Mouse (Mus musculus): ENCODE measurements around the gene Angel1. TPM values are rescaled to one million over a fixed set of nuclear protein-coding genes. Genes with fewer than 3 reads are reported as not detected.

Gene Angel1
- total RNA-seq, 1 experiment from 2014 or later: 4.6 TPM

DNA sequence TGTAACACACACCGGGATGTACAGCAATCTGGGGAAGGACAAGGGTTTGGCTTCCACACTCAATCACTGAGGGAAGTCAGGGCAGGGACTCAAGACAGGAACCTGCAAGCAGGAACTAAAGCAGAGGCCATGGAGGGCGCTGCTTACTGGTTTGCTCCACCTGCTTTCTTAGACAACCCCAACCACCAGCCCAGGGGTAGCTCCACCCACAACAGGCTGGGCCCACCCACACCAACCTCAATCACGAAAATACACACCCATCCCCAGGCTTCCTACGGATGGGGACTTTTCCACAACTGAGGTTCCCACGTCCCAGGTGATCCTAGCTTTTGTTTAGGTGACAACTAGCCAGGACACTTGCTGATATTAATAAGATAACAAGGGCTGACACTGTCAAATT is 20.4 kb downstream of the Angel1 start:
- no peak for ATAC-seq (replicated peaks; ENCODE audit: low read depth, poor library complexity, severe bottlenecking)

DNA sequence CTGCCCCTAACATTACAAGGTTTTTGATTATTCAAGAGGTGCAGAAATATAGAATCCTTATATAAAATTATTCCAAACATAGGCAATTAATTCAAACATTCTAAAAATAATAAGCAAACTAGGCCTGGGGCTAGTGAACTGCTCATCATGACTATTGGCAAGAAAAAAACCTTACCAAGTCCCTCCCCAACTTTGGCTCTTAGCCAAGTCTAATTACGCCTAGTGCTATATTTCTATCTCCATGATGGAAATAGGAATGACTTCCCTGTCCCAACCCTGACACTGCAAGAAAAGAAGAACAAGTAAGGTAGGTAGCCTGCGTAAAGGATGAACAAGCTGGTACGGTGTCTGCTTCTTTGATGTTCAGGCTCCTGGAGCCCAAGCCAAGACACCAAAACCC is 23.6 kb downstream of the Angel1 start:
- ATAC-seq (replicated peaks; ENCODE audit: low read depth, poor library complexity, severe bottlenecking): no peak

DNA sequence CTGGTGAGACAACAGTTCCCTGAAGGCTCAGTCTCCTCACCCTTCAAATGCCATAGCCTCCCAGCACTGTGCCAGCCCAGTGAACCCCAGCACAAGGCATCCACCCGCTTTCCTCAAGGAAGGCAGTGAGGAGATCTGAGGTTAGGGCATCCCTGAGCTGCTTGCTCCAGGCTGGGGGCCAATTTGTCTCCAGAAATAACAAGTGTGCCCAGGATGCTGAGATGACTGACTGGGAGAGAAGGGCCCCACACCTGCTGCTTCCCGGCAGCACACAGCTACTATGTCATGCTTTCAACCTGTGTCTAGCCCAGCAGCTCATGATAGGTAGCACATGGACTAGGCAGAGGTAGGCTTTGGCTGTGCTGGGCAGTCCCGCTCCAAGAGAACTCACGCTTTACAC is 24.8 kb downstream of the Angel1 start:
- no peak for ATAC-seq (replicated peaks; ENCODE audit: low read depth, poor library complexity, severe bottlenecking)

DNA sequence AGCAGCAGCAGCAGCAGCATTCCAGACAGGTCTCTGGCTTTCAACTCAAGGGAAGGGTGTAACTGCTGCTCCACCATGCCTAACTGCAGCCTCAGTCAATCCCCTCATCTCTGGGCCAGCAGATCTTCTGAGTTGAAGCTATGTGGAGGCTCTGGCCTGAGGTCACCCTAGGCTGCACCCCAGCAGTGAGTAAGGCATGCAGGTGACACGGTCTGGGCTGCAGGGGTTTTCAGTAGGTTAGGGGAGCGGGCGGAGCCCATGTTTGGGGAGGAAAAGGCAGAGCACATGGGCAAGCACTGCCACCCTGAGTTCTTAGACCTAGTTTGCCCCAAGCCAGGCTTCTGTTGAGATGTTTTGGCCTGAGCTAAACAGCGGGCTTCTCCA is 25.3 kb downstream of the Angel1 start:
- ATAC-seq (replicated peaks; ENCODE audit: low read depth, poor library complexity, severe bottlenecking): no peak

- no peak for ATAC-seq (replicated peaks; ENCODE audit: low read depth, poor library complexity, severe bottlenecking)
Measured at GRCm38 (mm10) chr12:86699965-86700926, 26.0 kb downstream of the Angel1 start.

- ATAC-seq (replicated peaks; ENCODE audit: low read depth, poor library complexity, severe bottlenecking): no peak
Measured at GRCm38 (mm10) chr12:86698537-86698936, 27.7 kb downstream of the Angel1 start.

- ATAC-seq (replicated peaks; ENCODE audit: low read depth, poor library complexity, severe bottlenecking): no peak
Measured at GRCm38 (mm10) chr12:86697996-86698395, 28.3 kb downstream of the Angel1 start.

- no peak for ATAC-seq (replicated peaks; ENCODE audit: low read depth, poor library complexity, severe bottlenecking)
Measured at GRCm38 (mm10) chr12:86694441-86694840, 31.8 kb downstream of the Angel1 start.

GRCm38 (mm10) chr12:86693389-86693788 is 32.9 kb downstream of the Angel1 start:
- peak; percentile 26; the same call in 1 of the 2 replicates for ATAC-seq (replicated peaks; ENCODE audit: low read depth, poor library complexity, severe bottlenecking)

DNA sequence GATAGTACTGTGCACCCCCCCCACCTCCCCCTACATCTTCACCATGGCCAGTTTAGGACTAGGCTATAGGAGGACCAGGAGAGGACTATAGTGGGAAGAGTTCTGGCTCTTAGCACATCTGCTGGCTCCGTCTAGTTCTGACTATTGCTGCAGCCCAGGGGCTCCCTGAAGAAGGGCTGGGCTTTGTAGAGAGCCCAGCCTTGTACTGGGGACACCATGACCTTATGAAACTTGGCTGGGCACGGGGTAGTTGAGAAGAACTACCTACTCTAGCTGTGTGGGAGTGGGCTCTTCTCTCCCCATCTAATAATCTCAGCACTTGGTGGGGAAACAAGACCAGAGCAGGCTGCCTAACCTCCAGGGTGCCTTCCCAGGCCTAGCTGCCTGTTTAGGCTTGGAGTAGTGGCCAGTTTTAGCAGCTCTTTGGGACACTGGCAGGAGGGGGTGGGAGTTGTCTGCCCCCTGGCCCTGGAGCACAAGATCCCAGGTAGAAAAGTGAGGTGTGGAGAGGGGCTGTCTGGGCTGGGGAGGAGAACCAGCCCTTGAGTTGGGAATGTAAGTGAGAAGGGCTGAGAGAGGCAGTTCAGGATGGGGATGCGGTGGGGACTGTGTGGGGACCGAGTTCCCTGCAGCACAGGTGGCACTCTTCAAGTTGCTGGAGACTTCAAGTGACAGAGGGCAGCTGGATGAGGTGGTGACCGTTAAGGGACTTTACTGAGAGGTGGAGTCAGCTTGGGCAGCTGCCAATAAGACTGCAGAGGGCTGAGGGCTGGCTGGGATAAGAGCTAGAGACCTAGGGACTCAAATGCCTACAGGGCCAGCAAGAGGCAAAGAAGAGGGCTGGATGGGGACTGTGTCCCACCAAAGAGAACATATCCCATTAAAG is 33.5 kb downstream of the Angel1 start:
- ATAC-seq (replicated peaks; ENCODE audit: low read depth, poor library complexity, severe bottlenecking): no peak

DNA sequence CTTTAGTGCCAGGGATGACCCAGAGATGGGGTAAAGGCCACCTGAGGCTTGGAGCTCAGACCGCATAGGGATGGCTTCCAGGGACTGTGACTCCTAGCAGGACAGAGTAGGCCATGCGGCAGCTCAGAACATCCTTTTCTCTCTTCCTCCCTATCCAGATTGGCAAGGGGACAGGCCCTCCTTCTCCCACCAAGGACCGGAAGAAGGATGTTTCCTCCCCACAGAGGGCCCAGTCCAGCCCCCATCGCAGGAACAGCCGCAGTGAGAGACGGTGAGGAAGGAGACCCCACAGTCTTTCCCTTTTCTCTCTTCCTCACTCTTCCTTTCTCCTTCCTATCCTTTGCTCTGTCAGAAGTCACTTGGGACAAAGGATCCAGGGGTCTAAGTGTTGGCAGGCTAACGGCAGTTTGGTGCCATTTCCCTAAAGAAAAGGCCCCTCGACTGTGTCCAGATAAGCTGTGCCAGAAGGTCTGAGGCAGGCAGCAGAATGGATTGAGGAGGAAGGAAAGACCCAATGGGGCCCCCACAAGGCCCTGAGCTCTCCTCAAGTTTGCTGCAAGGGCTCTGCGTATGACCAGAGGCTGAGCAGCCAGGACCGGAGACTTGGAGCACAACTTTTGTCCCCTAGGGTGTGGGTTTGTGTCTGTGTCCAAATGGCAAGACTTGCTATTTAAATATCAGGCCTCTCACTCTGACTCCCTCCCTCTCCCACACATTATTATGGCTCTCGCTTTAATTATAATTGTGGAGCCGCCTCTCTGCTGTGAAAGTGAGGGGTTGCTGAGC is 35.4 kb downstream of the Angel1 start:
- ATAC-seq (replicated peaks; ENCODE audit: low read depth, poor library complexity, severe bottlenecking): no peak

DNA sequence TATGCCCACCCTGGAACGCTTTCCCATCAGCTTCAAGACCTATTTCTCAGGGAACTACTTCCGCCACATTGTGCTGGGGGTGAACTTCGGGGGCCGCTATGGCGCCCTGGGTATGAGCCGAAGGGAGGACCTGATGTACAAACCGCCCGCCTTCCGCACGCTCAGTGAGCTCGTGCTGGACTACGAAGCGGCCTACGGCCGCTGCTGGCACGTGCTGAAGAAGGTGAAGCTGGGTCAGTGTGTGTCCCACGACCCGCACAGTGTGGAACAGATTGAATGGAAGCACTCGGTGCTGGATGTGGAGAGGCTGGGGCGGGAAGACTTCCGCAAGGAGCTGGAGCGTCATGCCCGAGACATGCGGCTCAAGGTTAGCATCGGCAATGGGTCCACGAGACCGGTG is 37.3 kb downstream of the Angel1 start:
- ATAC-seq (replicated peaks; ENCODE audit: low read depth, poor library complexity, severe bottlenecking): no peak

DNA sequence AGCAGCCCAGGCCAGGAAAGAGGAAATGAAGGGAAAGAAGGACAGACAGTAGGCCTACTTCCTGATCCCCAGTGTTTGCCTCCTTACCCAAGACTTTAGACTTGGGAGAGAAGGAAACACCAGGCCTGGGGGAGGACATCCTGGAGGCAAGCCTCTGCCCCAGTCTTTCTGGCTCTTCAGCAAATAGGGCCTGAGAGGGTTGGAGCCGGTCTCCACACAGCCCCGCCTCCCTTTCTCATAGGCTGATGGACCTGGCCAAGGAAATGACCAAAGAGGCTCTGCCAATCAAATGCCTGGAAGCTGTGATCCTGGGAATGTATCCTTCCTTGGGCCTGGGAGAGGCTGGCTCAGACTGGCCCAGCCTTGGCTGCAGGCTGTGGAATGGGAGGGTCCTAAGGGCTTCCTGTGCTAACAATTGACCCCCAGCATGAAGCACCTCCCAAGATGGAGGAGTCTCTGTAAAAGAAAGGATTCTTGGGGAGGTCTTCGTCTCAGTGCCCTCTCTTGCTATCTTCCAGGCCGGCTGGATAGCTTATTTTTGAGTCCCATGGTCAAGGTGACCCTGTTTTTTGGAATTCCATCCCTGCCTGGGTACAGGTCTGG is 38.2 kb downstream of the Angel1 start:
- ATAC-seq (replicated peaks; ENCODE audit: low read depth, poor library complexity, severe bottlenecking): no peak

DNA sequence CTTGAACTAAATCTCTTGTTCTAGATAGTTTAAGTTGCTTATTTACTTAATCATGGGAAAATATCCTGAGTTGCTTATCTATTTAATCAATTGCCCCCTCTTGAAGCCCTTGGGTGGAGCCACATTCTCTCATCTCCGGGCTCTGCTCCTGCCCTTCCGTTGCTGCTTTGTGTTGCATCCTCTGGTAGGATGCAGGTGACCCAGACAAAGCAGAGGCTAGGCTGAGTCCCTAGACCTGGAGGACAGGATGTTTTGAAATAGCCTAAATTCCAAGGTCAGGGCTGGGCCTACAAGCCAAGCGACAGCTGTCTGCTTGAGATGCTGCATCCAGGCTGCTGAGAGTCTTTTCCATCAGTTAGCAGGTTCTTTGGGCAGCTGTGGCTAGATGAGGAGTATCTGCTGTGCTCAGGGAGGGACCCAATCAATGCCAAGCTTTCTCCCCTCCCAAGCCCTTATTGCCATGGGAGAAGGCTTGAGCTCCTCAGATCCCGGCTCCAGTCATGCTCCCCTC is 38.8 kb downstream of the Angel1 start:
- no peak for ATAC-seq (replicated peaks; ENCODE audit: low read depth, poor library complexity, severe bottlenecking)

GRCm38 (mm10) chr12:86686551-86687330 is 39.5 kb downstream of the Angel1 start:
- peak; percentile 62 for ATAC-seq (replicated peaks; ENCODE audit: low read depth, poor library complexity, severe bottlenecking)

GRCm38 (mm10) chr12:86685275-86685674 is 41.0 kb downstream of the Angel1 start:
- no peak for ATAC-seq (replicated peaks; ENCODE audit: low read depth, poor library complexity, severe bottlenecking)

DNA sequence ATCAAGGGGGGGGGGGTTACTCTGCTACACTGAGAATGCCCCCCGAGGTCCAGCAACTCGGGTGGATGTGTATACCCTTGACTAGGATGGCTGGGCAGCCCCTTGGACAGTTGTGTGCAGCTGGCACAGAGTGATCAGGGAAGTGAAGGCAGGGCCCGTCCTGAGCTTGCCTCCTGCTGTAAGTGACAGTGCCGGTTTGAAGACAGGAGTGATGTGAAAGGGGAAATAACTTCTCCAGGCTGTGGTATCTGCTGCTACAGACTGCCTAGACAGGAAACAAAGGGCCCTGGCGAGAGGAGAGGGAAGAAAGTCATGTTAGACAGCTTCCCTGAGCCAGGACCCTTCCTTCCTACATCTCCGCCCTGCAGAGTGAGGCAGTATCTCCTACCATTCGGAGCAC is 42.6 kb downstream of the Angel1 start:
- ATAC-seq (replicated peaks; ENCODE audit: low read depth, poor library complexity, severe bottlenecking): peak; percentile 69

DNA sequence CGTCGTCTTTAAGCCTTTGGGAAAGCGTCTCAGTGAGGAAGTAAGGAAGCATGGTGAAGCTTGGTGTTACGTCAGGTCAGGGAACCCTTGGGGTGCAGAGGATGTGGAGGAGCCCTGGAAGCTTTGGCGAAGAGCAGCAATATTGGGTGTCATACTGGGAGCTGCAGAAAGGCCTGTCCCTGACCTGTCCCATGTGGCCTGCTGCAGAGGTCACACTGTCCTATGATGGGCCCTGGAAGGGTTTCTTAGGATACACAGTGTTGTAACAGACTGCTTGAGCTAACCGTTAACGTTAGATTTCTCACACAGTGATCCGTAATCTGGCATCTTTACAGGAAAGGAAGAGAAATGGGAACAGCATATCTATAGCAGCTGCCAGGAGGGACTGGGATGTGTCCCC is 44.1 kb downstream of the Angel1 start:
- no peak for ATAC-seq (replicated peaks; ENCODE audit: low read depth, poor library complexity, severe bottlenecking)

DNA sequence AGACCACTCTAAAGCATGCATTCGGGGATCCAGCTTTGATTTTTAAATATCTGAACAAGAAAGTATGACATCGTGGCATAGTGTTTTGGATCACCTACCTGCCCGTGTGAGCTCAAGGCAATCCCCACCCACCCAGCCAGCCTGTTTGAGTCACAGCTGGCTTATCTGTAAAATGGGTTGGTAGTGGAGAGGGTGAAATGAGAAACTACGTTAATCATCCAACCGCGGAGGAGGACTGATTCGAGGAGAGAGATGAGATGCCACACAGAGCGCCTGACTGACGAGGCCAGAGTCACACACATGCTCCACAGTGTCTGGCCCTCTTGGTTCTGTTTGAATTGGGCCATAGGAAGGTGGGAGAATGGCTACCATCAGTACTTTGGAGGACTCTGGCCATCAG is 44.6 kb downstream of the Angel1 start:
- no peak for ATAC-seq (replicated peaks; ENCODE audit: low read depth, poor library complexity, severe bottlenecking)
